20 mouse cellular contexts compared by ENCODE assay signal in the genomic region with DNA sequence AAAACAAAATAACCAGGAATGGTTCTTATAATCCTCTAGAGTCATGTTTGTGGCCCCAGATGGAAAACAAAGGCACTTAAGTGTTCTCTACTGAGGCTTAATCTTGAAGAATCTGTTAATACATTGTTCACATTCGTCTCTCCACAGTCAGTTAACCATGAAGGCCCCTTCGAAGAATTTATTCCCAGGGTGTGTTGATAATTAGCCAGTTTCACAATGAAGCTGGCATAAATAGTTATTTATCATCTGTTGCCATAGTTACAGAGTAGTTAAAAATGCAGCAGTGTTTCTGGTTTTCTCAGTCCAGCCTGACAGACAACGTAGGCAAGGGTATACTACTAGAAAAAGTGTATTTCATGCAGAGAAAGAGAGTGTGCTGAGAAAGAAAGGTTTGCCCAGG. TPM values are rescaled to one million over a fixed set of nuclear protein-coding genes. Genes with fewer than 3 reads are reported as not detected.
DNase-seq lines count a peak whose midpoint lies in the region; ATAC-seq and TF ChIP-seq lines count a peak whose summit lies in the region.
"Not testable (repeated sequence)": the region's sequence is repeated elsewhere in the genome, so short reads cannot be mapped to it uniquely, and the experiment has no call there.
"Had no signal": no experiment of that assay in that cellular context is flagged by ENCODE, and none has a peak within 500 bp of the region (broad histone marks: within the 10 kb centered on the region; RNA-seq: fewer than 3 reads in every experiment).

No protein-coding gene starts in this region.

- H3K4me3 ChIP-seq in bone marrow macrophage, adult 2 months (ENCODE audit: insufficient read depth, low read length); forebrain, embryonic 14.5 days (ENCODE audit: low read depth, low read length); hindbrain, embryonic 15.5 days; macrophage (ENCODE audit: inconsistent target); neural tube, embryonic 12.5 days: not testable (repeated sequence)

- H3K27ac ChIP-seq in bone marrow macrophage, adult 2 months (ENCODE audit: insufficient read depth, low read depth, low read length): peak overlapping the region; percentile 27
- H3K27ac ChIP-seq in forebrain, embryonic 14.5 days (ENCODE audit: low read depth, low read length); hindbrain, embryonic 15.5 days (replicated peaks); neural tube, embryonic 12.5 days: not testable (repeated sequence)
- H3K27ac ChIP-seq in macrophage: peak overlapping the region; percentile 46; the same call in 1 of the 2 replicates

- TF ChIP-seq POLR2A in bone marrow macrophage, adult 2 months (IDR thresholded peaks at IDR 0.05; ENCODE audit: borderline replicate concordance, low read depth, low read length): not testable (repeated sequence)

- H3K9ac ChIP-seq in forebrain, embryonic 14.5 days (ENCODE audit: low read length); hindbrain, embryonic 15.5 days; neural tube, embryonic 12.5 days: not testable (repeated sequence)

- not testable (repeated sequence) for H3K36me3 ChIP-seq in forebrain, embryonic 14.5 days (ENCODE audit: control insufficient read depth, insufficient read depth, low read length); hindbrain, embryonic 15.5 days; macrophage (ENCODE audit: inconsistent target); neural tube, embryonic 12.5 days

- TF ChIP-seq CTCF in bone marrow macrophage, adult 2 months (IDR thresholded peaks at IDR 0.05; ENCODE audit: low read depth, low read length): not testable (repeated sequence)

- DNase-seq in forebrain, embryonic 14.5 days (ENCODE audit: low spot score): peak; percentile 50
- DNase-seq in kidney, adult 9 months: peak; percentile 76

- WGBS in forebrain, embryonic 14.5 days: 9% methylated on average over 3 of the region's 3 CpGs
- WGBS in hindbrain, embryonic 15.5 days: 18% methylated on average over 3 of the region's 3 CpGs
- 100% methylated on average over 2 of the region's 3 CpGs for WGBS in macrophage (ENCODE audit: missing documents)
- WGBS in neural tube, embryonic 12.5 days: 14% methylated on average over 3 of the region's 3 CpGs

- H3K4me2 ChIP-seq in forebrain, embryonic 14.5 days (ENCODE audit: low read length); hindbrain, embryonic 15.5 days; neural tube, embryonic 12.5 days (replicated peaks): not testable (repeated sequence)

- peaks cover 23% of the 10 kb centered on the region for H3K4me1 ChIP-seq in bone marrow macrophage, adult 2 months (ENCODE audit: control insufficient read depth, insufficient read depth, low read length)
- not testable (repeated sequence) for H3K4me1 ChIP-seq in forebrain, embryonic 14.5 days (ENCODE audit: control insufficient read depth, insufficient read depth, low read length); hindbrain, embryonic 15.5 days (replicated peaks); neural tube, embryonic 12.5 days

- ATAC-seq in forebrain, embryonic 14.5 days: peak; percentile 52; the same call in 1 of the 2 replicates
- 0 out of 2 replicates have a peak, but pooled peaks have one; percentile 19 for ATAC-seq in granulocyte monocyte progenitor cell, adult 5-6 weeks (replicated peaks; ENCODE audit: poor library complexity, severe bottlenecking)
- ATAC-seq in hindbrain, embryonic 15.5 days (ENCODE audit: low FRiP score, low read depth): peak; percentile 56; the same call in 1 of the 2 replicates
- peak; percentile 48 for ATAC-seq in neural tube, embryonic 12.5 days (ENCODE audit: low FRiP score, low read depth)

- not testable (repeated sequence) for H3K79me2 ChIP-seq in macrophage (ENCODE audit: inconsistent target)

- not testable (repeated sequence) for H3K9me3 ChIP-seq in forebrain, embryonic 14.5 days (replicated peaks; ENCODE audit: control insufficient read depth, low read length); hindbrain, embryonic 15.5 days; neural tube, embryonic 12.5 days

- H3K27me3 ChIP-seq in forebrain, embryonic 14.5 days (replicated peaks; ENCODE audit: control insufficient read depth, insufficient read depth, low read length); hindbrain, embryonic 15.5 days; neural tube, embryonic 12.5 days (replicated peaks): not testable (repeated sequence)

RNA-seq across cellular contexts. Expression of a gene that starts 25.0 kb away (rescaled TPM):
- polyA plus RNA-seq in bone marrow macrophage, adult 2 months (2012; ENCODE audit: insufficient read depth, insufficient read length, missing spikeins): not detected in 2 replicates
- polyA plus RNA-seq in forebrain, embryonic 14.5 days (2014; fragmentation: Nextera tagmentation; extraction: Ambion mirVana): 0.15 and 0.30 TPM in 2 replicates
- not detected in 2 replicates for total RNA-seq in granulocyte monocyte progenitor cell, adult 5-6 weeks (2014; fragmentation: Nextera tagmentation)
- not detected in 2 replicates for total RNA-seq in granulocyte monocyte progenitor cell, adult 5-6 weeks (2017)
- polyA plus RNA-seq in hindbrain, embryonic 15.5 days (2015; fragmentation: Nextera tagmentation; extraction: Ambion mirVana): 0.34 and 0.41 TPM in 2 replicates
- total RNA-seq in macrophage (2018; cell fraction: chromatin; rRNA removed): not detected
- not detected for total RNA-seq in macrophage (2018; cell fraction: cytosol; rRNA removed)
- not detected for total RNA-seq in macrophage (2018; cell fraction: nucleus; rRNA removed)
- not detected in 3 replicates for polyA plus RNA-seq in macrophage (2018)
- polyA plus RNA-seq in neural tube, embryonic 12.5 days (2016; fragmentation: Nextera tagmentation; extraction: Ambion mirVana): 0.11 and 0.13 TPM in 2 replicates
- total RNA-seq: adrenal gland, adult 18-20 months; adrenal gland, postnatal 14 days; gastrocnemius, postnatal 36 days; heart, adult 18-20 months; heart, postnatal 10 days; heart, postnatal 4 days; MEL had no signal
- polyA plus RNA-seq: activated CD4-positive, CD25-positive, alpha-beta regulatory T cell, adult 4 months; C2C12; embryonic facial prominence, embryonic 10.5 days; heart, embryonic 10.5 days; heart, embryonic 14.5 days; intestine, embryonic 14.5 days had no signal
